Mouse (Mus musculus) testis, postnatal 14 days (tissue): ENCODE results near the gene C130026I21Rik.
"Not testable (repeated sequence)": the region's sequence is repeated elsewhere in the genome, so short reads cannot be mapped to it uniquely, and the experiment has no call there.

Experiments
- DNase-seq: peaks from one replicate; pipeline ENCODE4 v3.0.0; 2021; ENCODE audit warnings: low spot score

C130026I21Rik gene

GRCm38 (mm10) chr1:85270466-85270865, at the start of gene C130026I21Rik:
Gene C130026I21Rik (minus strand): TSS chr1:85270566.
- not testable (repeated sequence) for DNase-seq

GRCm38 (mm10) chr1:85287063-85287462, 16.7 kb upstream of the C130026I21Rik start:
- DNase-seq: not testable (repeated sequence)

- not testable (repeated sequence) for DNase-seq
Observed at GRCm38 (mm10) chr1:85276421-85276820, 6.1 kb upstream of the C130026I21Rik start.

- DNase-seq: not testable (repeated sequence)
Observed at GRCm38 (mm10) chr1:85258634-85259033, 11.7 kb downstream of the C130026I21Rik start.

GRCm38 (mm10) chr1:85255217-85255616, 15.1 kb downstream of the C130026I21Rik start:
- DNase-seq: not testable (repeated sequence)

GRCm38 (mm10) chr1:85251211-85251610, 19.2 kb downstream of the C130026I21Rik start:
- DNase-seq: not testable (repeated sequence)

GRCm38 (mm10) chr1:85248985-85249384, 21.4 kb downstream of the C130026I21Rik start:
- not testable (repeated sequence) for DNase-seq

GRCm38 (mm10) chr1:85246776-85247460, 23.4 kb downstream of the C130026I21Rik start:
- DNase-seq: not testable (repeated sequence)

GRCm38 (mm10) chr1:85246266-85246665, 24.1 kb downstream of the C130026I21Rik start:
- not testable (repeated sequence) for DNase-seq

GRCm38 (mm10) chr1:85244941-85245340, 25.4 kb downstream of the C130026I21Rik start:
- DNase-seq: not testable (repeated sequence)

GRCm38 (mm10) chr1:85243023-85243422, 27.3 kb downstream of the C130026I21Rik start:
- not testable (repeated sequence) for DNase-seq

- not testable (repeated sequence) for DNase-seq
Observed at GRCm38 (mm10) chr1:85239018-85239775, 31.2 kb downstream of the C130026I21Rik start.

- DNase-seq: not testable (repeated sequence)
Observed at GRCm38 (mm10) chr1:85206531-85206930, 63.8 kb downstream of the C130026I21Rik start.

GRCm38 (mm10) chr1:85199523-85199922, 70.8 kb downstream of the C130026I21Rik start:
- DNase-seq: not testable (repeated sequence)

- DNase-seq: not testable (repeated sequence)
Observed at GRCm38 (mm10) chr1:85198647-85199350, 71.6 kb downstream of the C130026I21Rik start.

- DNase-seq: not testable (repeated sequence)
Observed at GRCm38 (mm10) chr1:85196732-85197131, 73.6 kb downstream of the C130026I21Rik start.

- not testable (repeated sequence) for DNase-seq
Observed at GRCm38 (mm10) chr1:85193761-85194160, 76.6 kb downstream of the C130026I21Rik start.

- not testable (repeated sequence) for DNase-seq
Observed at GRCm38 (mm10) chr1:85181981-85182380, 88.4 kb downstream of the C130026I21Rik start.

GRCm38 (mm10) chr1:85178971-85179370, 91.4 kb downstream of the C130026I21Rik start:
- not testable (repeated sequence) for DNase-seq

- not testable (repeated sequence) for DNase-seq
Observed at GRCm38 (mm10) chr1:85162841-85163240, 107.5 kb downstream of the C130026I21Rik start.

- DNase-seq: not testable (repeated sequence)
Observed at GRCm38 (mm10) chr1:85155151-85155550, 115.2 kb downstream of the C130026I21Rik start.

- not testable (repeated sequence) for DNase-seq
Observed at GRCm38 (mm10) chr1:85133671-85134070, 136.7 kb downstream of the C130026I21Rik start.
